Mouse (Mus musculus) frontal cortex, postnatal 10 days (tissue): ENCODE measurements around the gene Rassf3.

ENCODE experiments used
- DNase-seq, 2 experiments: peaks; one replicate each; pipeline ENCODE4 v3.0.0; 2022; ENCODE audit warnings: low spot score in 2 of 2, mixed read lengths in 1 of 2

The Rassf3 gene

GRCm38 (mm10) chr10:121429981-121430682, 46.0 kb downstream of the Rassf3 start:
- DNase-seq, result no peak

- DNase-seq, result no peak
Observed at GRCm38 (mm10) chr10:121429581-121429980, 46.6 kb downstream of the Rassf3 start.

- DNase-seq, result no peak
Observed at GRCm38 (mm10) chr10:121429089-121429488, 47.1 kb downstream of the Rassf3 start.

GRCm38 (mm10) chr10:121428011-121428711, 48.0 kb downstream of the Rassf3 start:
- no peak for DNase-seq

GRCm38 (mm10) chr10:121427136-121427535, 49.0 kb downstream of the Rassf3 start:
- no peak for DNase-seq

- no peak for DNase-seq
Observed at GRCm38 (mm10) chr10:121426458-121427070, 49.6 kb downstream of the Rassf3 start.

GRCm38 (mm10) chr10:121425506-121426025, 50.6 kb downstream of the Rassf3 start:
- DNase-seq, result no peak

GRCm38 (mm10) chr10:121425079-121425478, 51.1 kb downstream of the Rassf3 start:
- DNase-seq, result no peak

GRCm38 (mm10) chr10:121424455-121424854, 51.7 kb downstream of the Rassf3 start:
- no peak for DNase-seq

- no peak for DNase-seq
Observed at GRCm38 (mm10) chr10:121423541-121424349, 52.4 kb downstream of the Rassf3 start.

- no peak for DNase-seq
Observed at GRCm38 (mm10) chr10:121422294-121422693, 53.9 kb downstream of the Rassf3 start.

- no peak for DNase-seq
Observed at GRCm38 (mm10) chr10:121421657-121422290, 54.4 kb downstream of the Rassf3 start.

GRCm38 (mm10) chr10:121421023-121421422, 55.1 kb downstream of the Rassf3 start:
- no peak for DNase-seq

- no peak for DNase-seq
Observed at GRCm38 (mm10) chr10:121419640-121420470, 56.3 kb downstream of the Rassf3 start.

GRCm38 (mm10) chr10:121418835-121419234, 57.3 kb downstream of the Rassf3 start:
- no peak for DNase-seq

GRCm38 (mm10) chr10:121414127-121414526, 62.0 kb downstream of the Rassf3 start:
- no peak for DNase-seq

- DNase-seq, result no peak
Observed at GRCm38 (mm10) chr10:121412824-121413223, 63.3 kb downstream of the Rassf3 start.

- no peak for DNase-seq
Observed at GRCm38 (mm10) chr10:121411721-121412455, 64.3 kb downstream of the Rassf3 start.

- no peak for DNase-seq
Observed at GRCm38 (mm10) chr10:121409717-121410116, 66.4 kb downstream of the Rassf3 start.

- DNase-seq, result no peak
Observed at GRCm38 (mm10) chr10:121403946-121404345, 72.2 kb downstream of the Rassf3 start.
